Mouse (Mus musculus) liver, embryonic 13.5 days (tissue): Measurements from ENCODE around the gene Gm10521. TPM values are rescaled to one million over a fixed set of nuclear protein-coding genes. Genes with fewer than 3 reads are reported as not detected.

ENCODE experiments used
- polyA plus RNA-seq: library from polyadenylated mRNA; unstranded; fragments of >200 nt; fragmentation: Nextera tagmentation; extraction: Ambion mirVana; gene quantifications from 2 replicates; pipeline ENCODE4 v1.2.1, GENCODE M21; 2015

The Gm10521 gene
- polyA plus RNA-seq, 1 experiment from 2014 or later, result not detected

Other genes with a start within 250 kb of the Gm10521 start
- gene Slamf7, start 242.6 kb upstream of the Gm10521 start, polyA plus RNA-seq, result not detected in 2 replicates
- 10.3 and 11.2 TPM in 2 replicates for gene Cd48, start 213.7 kb upstream of the Gm10521 start, polyA plus RNA-seq
- gene Slamf1, start 128.5 kb upstream of the Gm10521 start, polyA plus RNA-seq, result 2.4 and 2.7 TPM in 2 replicates
- 3.8 and 6.3 TPM in 2 replicates for gene Cd84, start 56.0 kb upstream of the Gm10521 start, polyA plus RNA-seq
- 0.40 and 0.72 TPM in 2 replicates for gene Slamf6, start 21.9 kb downstream of the Gm10521 start, polyA plus RNA-seq
- 0.89 and 1.4 TPM in 2 replicates for gene Vangl2, start 132.8 kb downstream of the Gm10521 start, polyA plus RNA-seq
- gene Nhlh1, start 161.9 kb downstream of the Gm10521 start, polyA plus RNA-seq, result not detected in 2 replicates
- gene Copa, start 186.9 kb downstream of the Gm10521 start, polyA plus RNA-seq, result 64.4 and 80.4 TPM in 2 replicates
- 33.6 and 38.6 TPM in 2 replicates for gene Ncstn, start 187.1 kb downstream of the Gm10521 start, polyA plus RNA-seq
- gene Pex19, start 231.1 kb downstream of the Gm10521 start, polyA plus RNA-seq, result 39.9 and 48.2 TPM in 2 replicates